Mouse (Mus musculus): ENCODE measurements at regions not wholly inside any gene's neighbourhood (a gene's known extent, or its start where the extent isn't known, plus 50 kb on each side); places are given as distances from the start of the nearest gene placed in this dataset.

- DNase-seq, result no peak
Measured at GRCm38 (mm10) chr16:50766055-50766770, 175.3 kb upstream of the Ccdc54 start.

DNA sequence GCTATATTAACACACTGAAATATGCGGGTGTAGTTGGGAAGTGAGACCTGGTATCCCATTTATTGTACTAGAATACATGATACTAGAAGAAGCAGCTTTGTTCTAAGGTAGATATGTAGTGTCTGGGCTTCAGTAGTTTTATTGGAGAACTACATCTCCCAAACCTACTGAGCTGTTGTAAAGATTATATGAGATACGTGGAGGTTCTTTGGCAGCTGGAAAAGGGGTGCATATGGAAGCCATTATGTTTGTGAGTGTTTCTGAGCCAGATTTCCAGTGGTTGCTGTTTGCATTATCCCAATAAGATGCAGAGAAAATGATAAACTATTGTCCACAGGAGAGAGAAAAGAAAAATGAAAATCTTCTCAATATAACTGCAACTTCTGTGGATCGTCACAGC lies 171.1 kb upstream of the Ccdc54 start:
- no peak for DNase-seq

- DNase-seq, result no peak
Measured at GRCm38 (mm10) chr16:50759979-50760378, 169.0 kb upstream of the Ccdc54 start.

DNA sequence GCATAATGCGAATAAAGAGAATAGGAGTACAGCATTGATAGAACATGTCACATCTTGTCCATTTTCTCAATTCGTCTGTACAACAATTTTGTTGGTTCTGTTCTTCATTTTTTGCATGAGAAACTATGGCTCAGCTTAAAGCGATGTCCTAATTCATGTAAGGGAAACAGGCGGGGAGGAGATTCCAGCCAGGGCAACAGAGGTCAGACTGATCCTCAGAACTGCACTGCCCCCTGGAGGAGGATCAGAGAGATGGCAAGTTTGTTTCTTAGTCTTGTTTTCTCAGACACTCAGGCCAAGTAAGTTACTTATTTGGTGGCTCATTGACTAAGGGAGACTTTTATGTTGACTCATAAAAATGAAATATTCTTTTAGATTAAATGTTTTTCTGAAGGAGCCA lies 165.7 kb upstream of the Ccdc54 start:
- peak; percentile 69 for DNase-seq

DNA sequence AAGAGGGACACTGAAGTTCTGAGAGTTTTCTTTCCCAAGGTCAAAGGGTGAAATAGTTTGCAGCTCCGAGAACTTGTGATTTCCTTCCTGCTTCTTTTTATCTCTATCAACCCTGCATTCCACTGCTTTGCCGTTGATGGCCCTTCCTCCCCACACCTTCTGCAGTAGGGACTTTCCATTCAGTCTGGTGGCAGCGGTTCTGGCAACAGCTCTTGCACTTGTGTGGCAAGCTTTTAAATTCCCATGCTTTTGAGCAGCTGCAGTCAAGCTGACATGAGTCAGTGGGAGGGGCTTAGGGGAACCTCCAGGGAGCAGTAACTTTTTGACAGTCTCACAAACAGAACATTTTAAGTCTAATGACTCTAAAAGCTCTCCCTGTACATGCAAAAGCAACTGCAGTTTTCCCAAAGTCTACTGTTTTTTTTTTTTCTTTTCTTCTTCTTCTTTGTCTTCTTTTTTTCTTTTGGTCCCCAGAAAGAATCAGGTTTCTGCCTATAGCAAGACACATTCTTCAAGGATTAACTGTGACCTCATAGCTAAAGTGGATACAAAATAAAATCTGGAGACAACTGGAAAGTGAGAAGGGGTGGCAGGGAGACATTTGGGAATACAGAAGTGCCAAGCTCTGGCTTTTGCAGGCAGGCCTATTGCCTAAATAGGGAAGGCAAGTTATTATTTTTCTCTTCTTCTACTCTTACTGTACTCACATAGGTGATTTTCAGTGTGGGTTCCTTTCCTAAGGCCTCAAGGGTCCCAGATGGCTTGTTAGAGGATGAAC lies 162.8 kb upstream of the Ccdc54 start:
- peak; percentile 59 for DNase-seq

DNA sequence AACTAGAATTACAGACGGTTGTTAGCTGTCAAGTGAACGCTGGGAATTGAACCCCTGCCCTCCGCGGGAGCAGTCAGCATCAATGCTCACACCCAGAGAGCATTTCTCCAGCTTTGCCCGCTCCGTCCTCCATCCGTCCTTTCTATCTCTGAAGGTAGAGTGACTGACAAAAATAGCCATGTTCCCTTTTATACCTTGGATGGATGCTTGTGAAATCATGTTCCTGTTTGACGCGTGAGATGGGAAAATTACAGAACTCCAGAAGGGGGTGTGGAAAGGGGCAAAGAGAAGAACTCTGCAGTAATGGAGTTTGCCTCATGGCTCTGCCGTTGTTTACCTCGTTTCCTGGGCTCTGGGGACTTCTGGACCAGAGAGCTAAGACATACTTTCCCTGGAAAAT lies 162.1 kb upstream of the Ccdc54 start:
- DNase-seq, result peak; percentile 17

DNA sequence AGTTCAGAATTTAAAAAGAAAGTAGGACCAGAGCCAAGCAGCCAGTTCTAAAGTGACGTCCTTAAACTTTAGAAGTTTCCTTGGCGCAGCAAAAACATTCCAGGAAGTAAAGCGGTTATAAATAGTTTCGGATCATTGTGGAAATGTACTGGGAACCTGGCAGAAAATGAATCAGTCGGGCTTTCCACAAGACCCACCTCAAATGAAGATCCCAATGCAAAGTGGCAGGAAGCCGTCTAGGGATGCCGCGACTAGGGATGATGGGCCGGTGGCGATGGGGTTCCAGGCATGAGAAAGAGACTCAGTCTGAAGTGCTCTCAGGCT lies 161.3 kb upstream of the Ccdc54 start:
- DNase-seq, result no peak

DNA sequence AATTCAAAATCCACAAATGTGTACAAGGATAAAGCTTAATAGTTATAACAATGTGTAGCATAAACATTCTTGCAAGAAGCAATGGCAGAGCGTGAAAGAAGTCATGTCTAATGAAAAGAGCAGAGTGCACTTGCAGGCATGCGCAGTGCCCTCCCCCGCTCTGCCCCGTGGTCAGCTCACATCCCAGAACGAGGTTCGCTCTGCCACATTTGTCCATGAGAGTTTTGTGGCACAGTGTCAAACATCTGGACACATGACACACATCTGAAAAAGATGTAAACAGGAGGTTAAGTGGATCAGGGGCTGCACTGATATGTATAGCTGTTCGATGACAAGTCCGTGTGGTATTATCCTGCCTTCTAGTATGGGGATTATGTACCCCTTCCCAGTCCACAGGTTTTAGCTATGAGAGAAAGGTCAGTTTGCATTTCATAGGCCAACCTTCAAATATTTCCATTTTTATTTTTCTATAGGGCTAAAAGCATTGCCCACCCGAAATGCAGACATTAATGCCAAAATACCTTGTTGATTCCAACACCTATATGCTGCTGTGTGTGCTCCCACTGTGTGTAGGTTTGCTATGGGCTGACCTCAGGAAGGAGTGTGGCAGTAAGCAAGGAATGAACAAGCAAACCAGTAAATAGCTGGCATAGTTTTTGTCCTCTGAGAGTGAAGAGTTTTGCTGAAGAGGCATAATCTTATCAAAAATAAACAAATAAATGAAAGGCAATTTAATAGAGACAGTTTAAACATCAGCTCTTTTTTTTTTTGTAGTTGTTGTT lies 160.7 kb upstream of the Ccdc54 start:
- peak; percentile 22 for DNase-seq

- no peak for DNase-seq
Measured at GRCm38 (mm10) chr16:50747698-50748097, 156.7 kb upstream of the Ccdc54 start.

DNA sequence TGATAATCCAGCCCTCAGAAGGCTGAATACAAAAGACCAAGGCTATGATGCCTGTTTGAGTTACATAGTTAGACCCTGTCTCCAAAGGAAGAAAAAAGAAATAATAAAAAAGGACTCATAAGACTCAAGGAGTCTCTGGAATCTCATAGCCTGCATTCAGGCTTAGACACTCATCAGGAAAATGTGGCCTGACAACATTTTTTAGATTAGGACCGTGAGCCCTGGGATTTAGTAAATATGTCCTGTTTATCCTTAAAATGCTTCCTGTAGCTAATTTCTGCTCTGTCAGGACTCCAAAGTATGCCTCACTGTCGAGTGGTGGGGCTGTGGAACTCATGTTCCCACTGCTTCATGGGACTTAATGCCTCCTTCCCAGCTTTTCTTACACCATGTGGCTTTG lies 154.8 kb upstream of the Ccdc54 start:
- no peak for DNase-seq

- peak; percentile 20 for DNase-seq
Measured at GRCm38 (mm10) chr16:50737396-50737843, 146.5 kb upstream of the Ccdc54 start.

DNA sequence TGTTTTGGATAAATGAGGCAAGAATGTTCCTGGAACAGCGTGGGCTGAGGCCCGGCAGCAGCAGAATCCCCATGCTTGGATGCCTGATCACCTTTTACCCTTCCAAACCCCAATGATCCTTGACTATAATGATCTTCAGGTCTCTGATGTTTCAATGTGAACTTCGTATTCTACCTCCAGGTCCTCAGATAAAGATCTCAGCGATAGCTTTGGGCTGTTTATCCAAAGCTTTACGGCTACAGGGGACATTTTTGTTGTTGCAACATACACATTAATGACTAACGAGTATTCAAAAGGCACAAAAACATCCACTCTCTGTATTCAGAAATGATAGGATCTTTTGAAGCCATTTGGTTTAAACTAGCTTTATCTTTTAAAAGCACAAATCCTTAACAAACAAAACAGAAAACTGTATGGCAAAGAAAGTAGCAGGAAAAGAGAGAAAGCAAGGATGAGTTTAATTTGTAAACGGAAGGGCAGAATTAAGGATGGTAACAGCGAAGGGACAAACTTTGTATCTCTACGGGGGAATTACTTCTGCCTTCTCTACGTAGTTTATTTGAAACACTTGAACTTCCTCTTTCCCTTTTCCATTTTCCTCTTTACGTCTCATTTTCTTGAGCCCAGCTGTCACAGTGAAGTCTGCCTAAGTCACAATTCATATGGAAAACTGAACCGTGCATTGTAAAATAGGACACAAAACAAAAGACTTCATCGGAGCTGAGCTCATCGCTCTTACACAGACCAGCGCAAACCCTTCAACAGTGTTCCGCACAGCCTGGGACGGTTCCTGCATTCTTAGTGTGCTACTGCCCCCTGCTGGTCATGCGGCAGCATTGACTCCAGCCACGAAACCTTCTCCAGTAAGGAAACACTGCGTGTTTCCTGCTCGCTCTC lies 145.4 kb upstream of the Ccdc54 start:
- DNase-seq, result peak; percentile 95

DNA sequence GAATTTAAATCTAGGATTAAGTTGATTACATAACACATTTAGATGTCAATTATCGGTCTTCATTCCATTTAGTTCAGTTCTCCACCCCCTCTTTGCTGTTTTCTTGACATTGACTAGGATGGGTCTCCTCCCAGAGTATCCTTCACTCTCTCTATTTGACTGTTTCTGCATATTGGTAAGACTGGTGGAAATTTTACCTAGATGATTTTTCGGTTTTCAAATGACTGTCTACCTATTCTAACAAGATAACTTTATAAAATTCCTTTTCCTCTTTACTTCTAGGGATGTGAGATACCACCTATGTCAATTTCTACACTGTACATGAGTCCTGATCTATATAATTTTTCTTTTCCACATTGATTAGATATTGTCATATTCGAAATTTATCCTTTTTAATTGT lies 142.4 kb upstream of the Ccdc54 start:
- no peak for DNase-seq

DNA sequence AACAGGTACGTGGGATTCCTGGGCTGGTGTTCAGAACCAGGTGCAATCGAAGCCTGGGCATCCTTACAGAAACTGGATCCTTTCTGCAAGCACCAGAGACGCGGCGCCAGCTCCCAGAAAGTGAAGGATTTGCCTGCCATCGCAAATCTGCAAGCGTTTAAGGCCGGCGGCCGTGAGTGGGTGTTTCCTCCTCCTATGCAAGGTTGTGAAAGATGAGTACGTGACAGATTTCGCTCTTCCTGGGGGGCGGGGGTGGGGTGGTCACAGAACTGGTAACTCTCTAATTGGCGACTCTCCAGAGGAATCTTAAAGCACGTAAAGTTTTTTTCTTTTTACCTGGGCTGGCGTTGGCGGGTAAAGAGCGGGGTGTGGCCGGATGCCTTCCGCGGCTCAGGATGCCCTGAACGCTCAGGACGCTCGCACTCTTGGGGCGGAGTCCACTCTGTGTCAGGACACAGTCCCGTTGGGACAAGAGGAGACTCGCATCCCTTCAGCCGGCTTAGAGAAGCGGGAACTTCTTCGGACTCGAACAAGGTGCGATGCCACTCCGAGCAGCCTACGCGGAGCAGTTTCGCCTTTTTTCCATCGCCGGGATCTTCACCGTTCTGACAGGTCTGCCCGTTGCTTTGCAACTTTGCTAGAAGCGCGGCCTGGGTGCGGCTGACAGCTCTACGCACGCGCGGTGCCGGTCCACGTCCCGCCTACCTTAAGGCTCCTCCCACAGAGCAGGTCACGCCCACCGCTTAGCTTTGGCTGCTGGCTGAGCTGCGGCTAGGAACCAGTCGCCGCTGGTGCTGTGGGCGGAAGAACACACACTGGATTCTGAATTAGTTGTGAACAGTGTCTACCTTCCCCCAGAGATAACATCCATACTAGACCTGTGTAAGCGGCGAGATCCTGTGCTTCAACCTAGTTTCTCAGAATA lies 141.4 kb upstream of the Ccdc54 start:
- DNase-seq, result peak; percentile 93

GRCm38 (mm10) chr16:50729341-50729740 lies 138.4 kb upstream of the Ccdc54 start:
- no peak for DNase-seq

GRCm38 (mm10) chr16:50723144-50723543 lies 132.2 kb upstream of the Ccdc54 start:
- no peak for DNase-seq

- DNase-seq, result peak; percentile 11
Measured at GRCm38 (mm10) chr16:50717306-50718017, 126.5 kb upstream of the Ccdc54 start.

GRCm38 (mm10) chr16:50709727-50710126 lies 118.8 kb upstream of the Ccdc54 start:
- no peak for DNase-seq

GRCm38 (mm10) chr16:50707906-50708305 lies 117.0 kb upstream of the Ccdc54 start:
- DNase-seq, result no peak

- no peak for DNase-seq
Measured at GRCm38 (mm10) chr16:50705921-50706320, 115.0 kb upstream of the Ccdc54 start.
